Mouse (Mus musculus) G1E-ER4 (cell line): ENCODE results near the gene Galr2. TPM values are rescaled to one million over a fixed set of nuclear protein-coding genes. Genes with fewer than 3 reads are reported as not detected.

ENCODE experiments used
- GATA1 ChIP-seq: IDR thresholded peaks from one replicate; pipeline ENCODE4 v1.8.0; 2012; ENCODE audit warnings: low read length, inconsistent platforms
- polyA plus RNA-seq: library from polyadenylated mRNA; stranded (reverse); fragments of >175 nt; gene quantifications from 2 replicates; pipeline ENCODE4 v1.2.3, GENCODE M21; 2012

Galr2 gene
- not detected in 2 replicates for polyA plus RNA-seq

GRCm38 (mm10) chr11:116280751-116281663 lies at the start of gene Galr2:
TSS of gene Galr2 (plus strand) at chr11:116280939.
- TF ChIP-seq GATA1: no peak

GRCm38 (mm10) chr11:116232427-116232826 lies 48.3 kb upstream of the Galr2 start:
- TF ChIP-seq GATA1: no peak

- no peak for TF ChIP-seq GATA1
Observed at GRCm38 (mm10) chr11:116234901-116235300, 45.8 kb upstream of the Galr2 start.

GRCm38 (mm10) chr11:116237742-116238395 lies 42.9 kb upstream of the Galr2 start, which contains the start of gene Evpl:
TSS of gene Evpl (minus strand) at chr11:116238077.
- no peak for TF ChIP-seq GATA1

- no peak for TF ChIP-seq GATA1
Observed at GRCm38 (mm10) chr11:116239797-116240196, 40.9 kb upstream of the Galr2 start.

GRCm38 (mm10) chr11:116241744-116242235 lies 38.9 kb upstream of the Galr2 start:
- no peak for TF ChIP-seq GATA1

GRCm38 (mm10) chr11:116244580-116244979 lies 36.2 kb upstream of the Galr2 start:
- TF ChIP-seq GATA1: no peak

- no peak for TF ChIP-seq GATA1
Observed at GRCm38 (mm10) chr11:116245616-116246015, 35.1 kb upstream of the Galr2 start.

GRCm38 (mm10) chr11:116247502-116248222 lies 33.1 kb upstream of the Galr2 start:
- no peak for TF ChIP-seq GATA1

GRCm38 (mm10) chr11:116250898-116251297 lies 29.8 kb upstream of the Galr2 start:
- no peak for TF ChIP-seq GATA1

- no peak for TF ChIP-seq GATA1
Observed at GRCm38 (mm10) chr11:116253076-116253600, 27.6 kb upstream of the Galr2 start.

- TF ChIP-seq GATA1: no peak
Observed at GRCm38 (mm10) chr11:116254627-116255026, 26.1 kb upstream of the Galr2 start.

- no peak for TF ChIP-seq GATA1
Observed at GRCm38 (mm10) chr11:116255090-116255981, 25.4 kb upstream of the Galr2 start.

GRCm38 (mm10) chr11:116255982-116256675 lies 24.6 kb upstream of the Galr2 start:
- TF ChIP-seq GATA1: no peak
